Mouse (Mus musculus) cerebellum, adult 2 months (tissue): ENCODE data around the gene Gm17657. TPM values are rescaled to one million over a fixed set of nuclear protein-coding genes. Genes with fewer than 3 reads are reported as not detected.
"Not testable (repeated sequence)": the region's sequence is repeated elsewhere in the genome, so short reads cannot be mapped to it uniquely, and the experiment has no call there.

ENCODE experiments used
- DNase-seq, 2 experiments: peaks; one replicate each; pipeline ENCODE4 v3.0.0; 2021
- H3K27ac ChIP-seq: fragments of 200-500 bp; 2 replicates; pipeline ENCODE4 v1.5.1; 2012; ENCODE audit warnings: low read length, control low read depth, inconsistent platforms; ENCODE audit not compliant: insufficient read depth
- H3K27me3 ChIP-seq: fragments of 200-500 bp; 2 replicates; pipeline ENCODE4 v1.6.1; 2012; ENCODE audit warnings: inconsistent platforms, mild to moderate bottlenecking, low read length, moderate library complexity; ENCODE audit not compliant: control insufficient read depth, insufficient read depth
- H3K4me1 ChIP-seq: fragments of 200-500 bp; 2 replicates; pipeline ENCODE4 v1.6.1; 2011; ENCODE audit warnings: low read length; ENCODE audit not compliant: control insufficient read depth, insufficient read depth
- H3K4me3 ChIP-seq: fragments of 200-500 bp; replicated peaks from 2 replicates; pipeline ENCODE3; 2011; ENCODE audit warnings: mild to moderate bottlenecking, low read depth, low read length, control low read depth; ENCODE audit not compliant: insufficient read depth
- CTCF ChIP-seq: fragments of 200-500 bp; IDR thresholded peaks from 2 replicates; pipeline ENCODE4 v1.5.1; 2011; ENCODE audit warnings: low read depth, mild to moderate bottlenecking, control low read depth, low read length, moderate library complexity, borderline replicate concordance; ENCODE audit not compliant: insufficient read depth
- POLR2A ChIP-seq: fragments of 200-500 bp; IDR thresholded peaks from 2 replicates; pipeline ENCODE4 v1.6.1; 2011; ENCODE audit warnings: low read length, control low read depth, borderline replicate concordance; ENCODE audit not compliant: insufficient read depth
- WGBS: fragments of 180-500 bp; shearing (Covaris S2); methylation state at CpG from one replicate; pipeline ENCODE4 v1.1.7; 2018; 5-methylcytosine and 5-hydroxymethylcytosine counted together
- polyA plus RNA-seq: library from polyadenylated mRNA; depleted of rRNA; stranded (reverse); fragments of >200 nt; gene quantifications from 2 replicates; pipeline ENCODE4 v1.2.3, GENCODE M21; 2012

The Gm17657 gene
- polyA plus RNA-seq, 1 experiment: not detected

DNA sequence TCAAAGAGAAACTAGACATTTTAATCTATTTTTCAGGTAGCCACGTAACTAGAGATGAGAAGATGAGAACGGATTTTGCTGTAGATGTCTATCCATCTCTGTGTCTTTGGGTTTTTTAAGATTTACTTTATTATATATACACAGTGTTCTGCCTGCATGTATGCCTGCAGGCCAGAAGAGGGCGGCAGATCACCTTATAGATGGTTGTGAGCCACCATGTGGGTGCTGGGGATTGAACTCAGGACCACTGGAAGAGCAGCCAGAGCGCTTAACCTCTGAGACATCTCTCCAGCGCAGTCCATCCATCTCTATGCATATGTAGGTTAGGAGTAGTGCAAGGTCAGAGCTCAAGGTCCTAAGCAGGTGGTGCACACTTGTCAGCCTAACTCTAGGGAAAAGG, 45.7 kb downstream of the Gm17657 start:
- no peaks in the 10 kb centered on the region for H3K4me1 ChIP-seq
- H3K27me3 ChIP-seq: no peaks in the 10 kb centered on the region; the same call in 1 of the 2 replicates
- no peak for DNase-seq
- H3K27ac ChIP-seq: no peak overlapping the region
- WGBS: 82% methylated on average over 5 of the region's 5 CpGs
- TF ChIP-seq POLR2A: no peak
- TF ChIP-seq CTCF: no peak
- no peak overlapping the region for H3K4me3 ChIP-seq

DNA sequence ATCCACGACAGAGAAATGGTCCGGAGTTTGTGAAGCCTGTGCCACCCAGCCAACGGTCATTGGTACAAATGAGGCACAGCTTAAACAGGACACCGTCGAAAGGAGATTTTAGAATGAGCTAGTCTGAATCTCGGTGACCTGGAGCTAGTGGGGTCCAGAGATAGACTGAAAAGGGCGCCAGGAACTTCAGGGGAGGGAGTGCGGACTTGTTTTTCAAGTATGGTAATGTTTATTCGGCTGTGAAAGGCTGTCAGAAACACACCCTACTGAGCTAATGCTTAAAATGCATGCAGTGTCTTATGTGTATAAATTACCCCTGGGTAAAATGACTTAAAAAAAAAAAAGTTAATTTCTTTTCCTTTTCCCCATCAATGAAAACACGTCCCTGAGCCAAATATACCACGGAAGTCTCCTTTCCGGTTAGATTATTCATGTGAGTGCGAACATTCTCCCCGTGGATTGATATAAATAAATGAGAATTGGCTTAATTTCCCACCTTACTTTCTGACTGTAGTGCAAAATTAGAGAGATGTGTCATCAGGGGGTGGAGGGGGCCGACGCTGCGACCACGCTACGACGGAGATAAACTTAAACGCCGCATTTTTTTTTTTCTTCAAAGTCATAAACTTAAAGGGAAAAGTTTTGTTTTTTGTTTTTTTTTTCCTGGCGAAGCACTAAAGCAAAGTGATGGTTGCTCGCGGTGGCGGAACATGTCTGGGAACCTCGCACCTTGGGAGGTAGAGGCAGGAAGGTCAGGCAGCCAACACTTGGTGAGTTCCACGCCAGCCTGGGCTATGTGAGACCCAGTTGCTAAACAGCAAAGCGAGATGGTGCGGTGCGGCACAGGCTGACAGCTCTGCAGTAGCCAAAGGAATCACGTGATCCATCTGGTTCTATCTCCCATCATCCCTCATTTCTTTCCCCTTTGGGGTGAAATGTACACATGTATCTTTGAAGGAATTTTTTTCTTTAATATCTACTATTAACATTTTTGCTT, 46.5 kb downstream of the Gm17657 start:
- 18% methylated on average over 32 of the region's 32 CpGs for WGBS
- Histone ChIP-seq H3K4me3 (no peak overlapping the region), H3K4me1 (no peaks in the 10 kb centered on the region), H3K27ac (no peak overlapping the region), H3K27me3 (no peaks in the 10 kb centered on the region; the same call in 1 of the 2 replicates)
- TF ChIP-seq CTCF (no peak), POLR2A (no peak)
- no peak for DNase-seq

DNA sequence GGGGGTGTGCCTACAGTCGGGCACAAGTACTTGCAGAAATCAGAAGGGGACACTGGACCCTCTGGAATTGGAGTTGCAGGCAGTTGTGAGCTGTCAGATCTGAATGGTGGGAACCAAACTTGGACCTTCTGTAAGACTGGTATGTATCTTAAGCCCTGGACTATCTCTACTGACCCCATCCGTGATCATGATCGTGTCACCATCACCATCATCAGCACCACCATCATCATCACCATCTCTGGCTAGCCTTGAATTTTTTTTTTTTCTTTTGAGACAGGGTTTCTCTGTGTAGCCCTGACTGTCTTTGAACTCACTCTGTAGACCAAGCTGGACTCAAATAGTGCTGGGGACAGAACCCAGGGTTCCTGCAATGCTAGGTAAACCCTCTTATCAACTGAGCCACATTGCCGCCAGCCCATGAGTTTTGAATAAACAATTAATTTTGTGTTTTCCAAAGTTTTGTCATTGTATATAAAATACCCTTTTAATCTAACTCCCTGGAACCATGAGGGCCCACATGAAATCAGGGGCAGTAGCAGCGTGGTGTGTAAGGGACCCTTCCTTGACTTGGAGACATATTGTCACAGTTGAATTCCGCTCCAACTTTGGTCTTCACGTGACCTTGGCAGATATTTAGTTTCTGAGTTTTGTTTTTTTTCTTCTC, 47.3 kb downstream of the Gm17657 start:
- H3K4me1 ChIP-seq: no peaks in the 10 kb centered on the region
- WGBS: 77% methylated on average over 7 of the region's 7 CpGs
- no peak for DNase-seq
- TF ChIP-seq POLR2A (no peak), CTCF (no peak)
- no peak overlapping the region for H3K4me3 ChIP-seq
- no peaks in the 10 kb centered on the region; the same call in 1 of the 2 replicates for H3K27me3 ChIP-seq
- H3K27ac ChIP-seq: no peak overlapping the region

DNA sequence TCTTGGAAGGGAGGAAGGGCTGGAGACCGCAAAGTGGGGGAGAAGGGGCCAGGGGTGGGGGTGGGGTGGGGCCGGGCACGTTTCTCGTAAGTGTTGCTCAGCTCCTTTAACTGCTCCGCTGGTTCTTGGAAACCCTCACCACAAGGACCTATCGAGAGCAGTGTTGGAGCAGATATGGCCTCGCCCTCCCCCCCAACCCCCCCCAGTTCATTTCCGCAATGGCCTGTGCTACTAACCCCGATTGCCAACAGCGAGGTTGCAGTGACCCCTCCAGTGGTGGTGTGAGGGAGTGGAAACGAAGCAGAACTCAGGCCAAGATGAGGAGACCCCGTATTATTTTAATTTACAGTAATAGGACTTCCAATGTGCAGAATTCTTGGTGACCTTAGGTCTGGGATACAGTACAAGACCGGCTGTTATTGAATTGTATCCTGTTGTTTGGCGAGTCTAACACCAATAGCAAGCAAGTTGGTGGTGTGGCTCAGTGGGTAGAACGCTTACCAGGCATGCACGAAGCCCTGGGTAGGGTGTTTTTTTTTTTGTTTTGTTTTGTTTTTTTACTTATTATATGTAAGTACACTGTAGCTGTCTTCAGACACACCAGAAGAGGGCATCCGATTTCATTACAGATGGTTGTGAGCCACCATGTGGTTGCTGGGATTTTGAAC, 48.5 kb downstream of the Gm17657 start:
- 81% methylated on average over 17 of the region's 17 CpGs for whole genome bisulfite sequencing
- Histone ChIP-seq H3K27ac (no peak overlapping the region), H3K4me3 (no peak overlapping the region), H3K27me3 (no peaks in the 10 kb centered on the region; the same call in 1 of the 2 replicates), H3K4me1 (no peaks in the 10 kb centered on the region)
- DNase-seq: no peak
- TF ChIP-seq POLR2A: no peak
- no peak for TF ChIP-seq CTCF

DNA sequence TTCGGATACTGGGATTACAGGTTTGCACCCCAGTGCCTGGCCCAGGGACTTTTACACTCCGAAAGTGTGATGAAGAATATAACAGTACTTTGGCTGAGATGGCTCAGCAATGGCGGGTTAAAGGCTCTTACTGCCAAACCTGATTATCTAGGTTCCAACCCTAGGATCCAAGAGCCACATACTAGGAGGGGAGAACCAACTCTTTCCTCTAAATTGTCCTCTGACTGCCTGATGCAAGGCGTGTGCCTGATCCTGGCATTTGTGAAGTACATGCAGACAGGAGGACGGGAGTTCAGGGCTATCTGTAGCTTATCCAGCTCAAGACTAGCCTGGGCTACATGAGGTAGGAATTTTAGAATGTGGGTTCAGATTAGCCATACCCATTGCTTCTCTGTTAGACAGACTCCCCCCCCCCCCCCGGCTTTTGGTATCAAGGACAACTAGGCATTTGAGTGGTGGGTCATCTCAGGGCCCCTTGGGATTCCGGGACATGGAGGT, 49.1 kb downstream of the Gm17657 start:
- DNase-seq: no peak
- no peaks in the 10 kb centered on the region for H3K4me1 ChIP-seq
- no peaks in the 10 kb centered on the region; the same call in 1 of the 2 replicates for H3K27me3 ChIP-seq
- TF ChIP-seq CTCF (no peak), POLR2A (no peak)
- 92% methylated on average over 7 of the region's 7 CpGs for WGBS
- no peak overlapping the region for H3K27ac ChIP-seq
- no peak overlapping the region for H3K4me3 ChIP-seq

DNA sequence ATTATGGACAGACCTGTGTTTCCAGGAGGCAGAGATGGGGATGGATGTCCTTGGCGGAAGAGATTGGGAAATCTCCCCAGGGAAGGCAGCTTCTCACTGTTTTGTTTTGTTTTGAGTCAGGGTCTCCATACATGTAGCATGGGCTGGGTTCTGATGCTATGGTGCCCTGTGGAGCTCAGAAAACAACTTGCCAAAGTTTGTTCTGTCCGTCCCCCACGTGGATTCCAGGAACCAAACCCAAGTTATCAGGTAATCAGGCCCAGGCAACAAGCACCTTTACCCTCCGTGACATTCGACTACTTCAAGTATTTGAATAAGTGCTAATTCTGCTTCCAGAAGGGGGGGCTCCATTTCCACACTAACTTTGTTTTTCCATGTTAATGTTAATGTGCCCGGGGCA, 49.9 kb downstream of the Gm17657 start:
- no peak for DNase-seq
- Histone ChIP-seq H3K27me3 (no peaks in the 10 kb centered on the region; the same call in 1 of the 2 replicates), H3K4me1 (no peaks in the 10 kb centered on the region), H3K27ac (no peak overlapping the region), H3K4me3 (no peak overlapping the region)
- TF ChIP-seq POLR2A: no peak
- no peak for TF ChIP-seq CTCF
- WGBS: 88% methylated on average over 6 of the region's 6 CpGs

DNA sequence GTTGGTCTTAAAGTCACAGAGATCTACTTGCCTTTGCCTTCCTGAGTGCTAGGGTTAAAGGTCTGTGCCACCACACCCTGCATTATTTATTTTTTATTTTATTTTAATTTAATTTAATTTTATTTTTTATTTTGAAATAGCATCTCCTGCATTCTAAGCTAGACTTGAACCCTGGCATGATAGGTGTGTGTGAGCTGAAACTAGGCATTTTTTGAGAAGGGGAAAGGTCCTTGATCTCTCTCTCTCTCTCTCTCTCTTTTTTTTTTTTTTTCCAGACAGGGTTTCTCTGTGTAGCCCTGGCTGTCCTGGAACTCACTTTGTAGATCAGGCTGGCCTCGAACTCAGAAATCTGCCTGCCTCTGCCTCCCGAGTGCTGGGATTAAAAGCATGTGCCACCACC, 50.5 kb downstream of the Gm17657 start:
- H3K27me3 ChIP-seq, H3K4me3 ChIP-seq, DNase-seq, H3K4me1 ChIP-seq, H3K27ac ChIP-seq: not testable (repeated sequence)
- 98% methylated on average over 2 of the region's 2 CpGs for WGBS
